Mouse (Mus musculus) lung, postnatal 25 days (tissue): ENCODE results near the gene Frmd4a.

Source experiments
- DNase-seq: peaks from one replicate; pipeline ENCODE4 v3.0.0; 2022; ENCODE audit warnings: low spot score

Gene Frmd4a

DNA sequence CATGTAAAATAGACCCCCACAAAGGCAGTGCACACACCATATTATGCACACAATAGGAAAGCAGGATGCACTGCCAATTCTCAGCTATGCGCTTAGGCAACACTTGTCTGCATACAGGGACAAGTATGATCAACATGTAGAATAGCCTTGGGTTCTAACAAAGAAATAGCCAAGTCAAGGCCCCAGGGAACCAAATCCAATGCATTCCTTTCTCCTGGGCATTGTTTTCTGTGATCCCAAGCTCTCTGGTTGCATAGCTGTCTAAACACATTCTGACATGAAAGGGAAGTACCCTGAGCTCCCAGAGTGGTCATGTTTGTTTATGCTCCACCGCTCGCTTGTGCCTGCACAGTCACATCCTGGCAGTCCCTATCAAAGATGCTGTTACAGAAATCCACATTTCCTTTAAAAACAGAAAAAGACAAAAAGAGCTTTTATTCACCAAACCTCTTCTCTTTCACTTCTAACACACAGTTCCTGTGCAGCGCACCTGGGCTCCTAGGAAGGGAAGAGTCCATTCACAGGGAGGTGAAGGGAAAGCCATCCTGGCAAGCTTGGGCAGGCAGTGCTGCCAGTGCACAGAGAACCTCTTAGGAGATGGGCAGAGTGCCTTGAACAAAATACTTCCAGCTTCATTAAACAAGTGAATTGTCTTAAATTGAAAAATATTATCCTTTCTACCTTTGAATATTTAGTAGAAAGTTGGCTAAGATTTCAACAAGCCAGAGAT, 124.9 kb downstream of the Frmd4a start:
- no peak for DNase-seq

GRCm38 (mm10) chr2:4144424-4144823, 126.9 kb downstream of the Frmd4a start:
- DNase-seq = no peak

DNA sequence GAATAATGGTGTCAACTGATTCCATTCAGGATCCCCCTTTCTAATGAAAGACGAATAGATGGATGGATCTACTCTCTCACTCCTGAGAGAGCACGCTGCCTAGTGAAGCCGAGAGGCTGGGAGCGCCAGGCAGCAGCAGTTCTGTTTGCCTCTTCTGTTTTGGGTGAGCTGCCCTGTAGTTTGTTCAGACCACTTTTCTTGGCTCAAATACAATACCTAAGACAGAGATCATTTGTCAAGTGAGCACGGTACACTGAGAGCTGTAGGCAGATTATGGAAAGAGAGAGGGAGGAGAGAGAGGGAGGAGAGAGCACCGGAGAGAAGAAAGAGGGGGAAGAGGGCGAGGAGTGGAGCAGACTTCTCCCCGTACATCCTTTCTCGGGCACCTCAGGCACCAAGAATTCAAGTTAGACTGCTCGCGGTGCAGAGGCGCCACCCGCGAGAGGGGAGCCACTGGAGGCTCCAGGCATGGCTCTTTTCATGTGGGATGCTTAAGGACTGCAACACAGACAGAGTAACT, 135.1 kb downstream of the Frmd4a start:
- DNase-seq = no peak

- no peak for DNase-seq
Measured at GRCm38 (mm10) chr2:4153131-4153631, 135.7 kb downstream of the Frmd4a start.

DNA sequence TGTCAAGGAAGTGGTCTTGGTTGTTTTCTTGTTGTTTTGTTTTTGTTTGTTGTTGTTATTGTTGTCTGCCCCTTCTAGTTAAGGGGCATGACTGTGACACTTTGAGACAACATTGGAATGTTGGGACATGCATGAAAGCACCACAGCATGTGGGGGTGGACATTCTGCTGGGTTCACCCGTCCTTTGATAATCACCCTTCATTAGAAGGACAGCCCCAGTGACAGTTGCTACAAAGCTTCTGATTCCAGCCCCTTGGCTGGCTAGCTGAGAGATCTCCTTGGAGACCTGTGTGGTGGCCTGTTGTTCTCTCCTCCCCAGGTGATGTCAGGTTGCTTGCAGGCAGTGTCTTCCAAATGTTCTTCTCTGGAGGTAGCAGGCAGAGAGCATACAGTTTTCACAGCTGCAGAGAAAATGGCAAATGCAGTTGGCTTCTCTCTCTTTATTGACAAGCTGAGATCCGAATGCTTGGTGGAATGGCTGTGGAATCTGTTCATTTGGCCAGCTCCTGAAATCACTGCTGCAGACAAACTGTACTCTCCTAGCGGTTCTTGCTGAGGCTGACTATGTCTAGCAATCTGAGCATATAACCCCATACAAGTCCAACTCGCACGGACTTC, 136.6 kb downstream of the Frmd4a start:
- no peak for DNase-seq

DNA sequence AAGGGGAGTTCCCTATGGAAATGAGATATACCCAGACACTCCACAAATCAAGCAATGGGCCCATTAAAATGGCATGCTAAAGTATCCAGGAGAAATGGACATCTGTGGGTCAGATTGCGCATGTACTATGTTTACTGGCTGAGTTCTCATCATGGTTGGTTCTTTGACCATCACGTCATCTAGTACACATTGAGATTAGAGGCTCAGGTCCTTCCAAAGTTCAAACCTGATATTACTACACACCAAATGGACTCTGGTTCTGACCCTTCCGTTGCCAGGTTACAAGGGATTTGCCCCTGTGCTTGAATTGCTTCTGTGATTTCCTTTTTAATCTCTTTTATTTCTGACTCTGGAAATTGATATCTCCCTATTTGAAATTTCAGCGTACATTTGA, 137.1 kb downstream of the Frmd4a start:
- DNase-seq = no peak

DNA sequence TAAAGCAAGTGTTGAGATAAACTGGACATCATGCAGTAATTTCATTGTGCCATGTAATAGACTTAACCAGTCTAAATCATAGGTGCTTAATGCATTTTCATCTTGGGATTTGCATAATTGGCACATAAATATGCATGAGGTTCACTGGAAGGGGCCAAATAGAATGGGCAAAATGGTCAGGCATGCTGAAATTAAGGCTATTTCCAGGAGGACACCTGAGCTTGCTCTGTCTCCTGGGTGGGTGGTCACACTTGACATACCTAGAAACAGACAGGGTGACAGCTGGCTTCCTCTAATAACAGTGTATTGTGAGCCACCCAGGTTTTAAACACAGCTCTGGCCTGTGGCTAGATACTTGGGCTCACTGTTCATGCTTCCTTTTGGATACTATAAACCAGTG, 137.9 kb downstream of the Frmd4a start:
- no peak for DNase-seq

GRCm38 (mm10) chr2:4156511-4156910, 139.0 kb downstream of the Frmd4a start:
- no peak for DNase-seq

- no peak for DNase-seq
Measured at GRCm38 (mm10) chr2:4157396-4157795, 139.9 kb downstream of the Frmd4a start.

- DNase-seq = no peak
Measured at GRCm38 (mm10) chr2:4159574-4160203, 142.2 kb downstream of the Frmd4a start.

- DNase-seq = no peak
Measured at GRCm38 (mm10) chr2:4166191-4166590, 148.7 kb downstream of the Frmd4a start.

DNA sequence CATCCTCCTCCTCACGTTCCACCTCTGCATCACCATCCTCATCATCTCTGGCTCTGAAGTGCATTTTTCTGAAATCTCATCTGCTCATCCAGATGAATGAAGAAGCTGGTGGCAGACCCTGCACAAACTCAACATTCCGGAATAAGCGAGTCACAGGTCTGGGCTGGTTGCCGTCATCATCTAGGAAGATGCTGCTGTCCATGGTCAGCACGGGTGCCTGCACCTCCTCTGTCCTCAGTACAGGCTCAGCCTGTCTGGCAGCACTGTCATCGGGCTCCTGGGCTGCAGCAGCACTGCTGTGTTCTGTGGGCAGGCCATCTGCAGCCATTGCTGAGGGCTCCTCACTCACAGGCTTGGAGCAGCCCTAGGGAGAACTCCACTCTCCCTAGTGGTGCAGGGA, 149.6 kb downstream of the Frmd4a start:
- DNase-seq = no peak

GRCm38 (mm10) chr2:4169726-4170125, 152.2 kb downstream of the Frmd4a start:
- DNase-seq = no peak

DNA sequence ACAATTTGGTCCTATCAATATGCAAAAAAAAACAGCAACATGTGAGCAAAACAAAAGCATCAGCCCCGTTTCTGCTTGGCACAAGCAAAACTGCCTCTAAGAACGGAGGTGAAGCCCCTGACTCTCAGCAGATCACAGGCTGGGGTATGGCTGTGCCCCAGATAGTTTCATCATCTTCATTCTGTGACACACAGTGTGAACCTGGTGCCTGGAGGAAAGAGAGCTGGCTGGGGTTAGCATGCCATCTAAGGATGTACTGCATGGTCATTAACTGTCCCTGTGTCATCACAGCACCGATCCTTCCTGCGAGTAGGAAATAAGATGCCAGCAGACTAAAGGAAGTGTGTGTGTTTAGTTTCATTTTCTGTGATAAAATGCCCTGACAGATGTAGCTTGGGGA, 152.7 kb downstream of the Frmd4a start:
- no peak for DNase-seq

GRCm38 (mm10) chr2:4184991-4185390, 167.5 kb downstream of the Frmd4a start:
- DNase-seq = no peak

DNA sequence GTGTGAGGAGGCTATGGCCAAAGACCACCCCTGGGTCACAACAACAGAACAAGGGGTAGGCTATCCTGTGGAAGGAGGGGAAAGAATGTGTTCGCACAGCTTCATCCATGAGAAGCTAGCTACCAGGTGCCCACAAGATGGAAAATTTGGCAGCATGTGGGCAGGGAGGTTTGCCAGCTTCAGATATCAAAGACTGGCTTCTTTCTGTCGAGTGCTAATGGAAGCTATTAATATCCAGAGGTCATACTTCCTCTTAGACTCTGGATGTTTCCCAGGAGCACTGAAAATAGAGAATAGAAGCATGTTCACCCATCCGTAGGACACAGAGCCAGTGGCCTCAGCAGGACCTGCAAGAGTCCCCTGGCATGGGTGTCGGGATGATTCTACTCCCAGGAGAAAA, 170.0 kb downstream of the Frmd4a start:
- no peak for DNase-seq

- no peak for DNase-seq
Measured at GRCm38 (mm10) chr2:4188303-4188702, 170.8 kb downstream of the Frmd4a start.

DNA sequence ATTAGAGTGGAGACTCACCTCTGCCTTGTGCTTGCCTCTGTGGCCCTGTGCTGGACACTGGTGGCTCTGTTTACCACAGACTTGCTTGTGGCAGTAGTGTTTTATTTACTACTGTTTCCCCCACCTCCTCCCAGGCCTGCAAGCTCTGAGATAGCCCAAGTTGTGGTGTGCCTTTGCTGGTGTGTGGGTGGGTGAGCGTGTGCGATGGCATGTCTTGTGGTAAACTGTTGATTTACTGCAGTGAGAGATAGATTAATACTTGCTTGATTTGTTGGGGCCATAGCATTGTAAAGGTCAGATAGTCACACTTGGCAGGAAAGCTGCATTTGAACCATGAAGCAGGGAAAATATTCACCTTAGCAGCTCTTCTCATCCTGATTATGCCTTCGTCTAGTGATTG, 172.8 kb downstream of the Frmd4a start:
- no peak for DNase-seq

DNA sequence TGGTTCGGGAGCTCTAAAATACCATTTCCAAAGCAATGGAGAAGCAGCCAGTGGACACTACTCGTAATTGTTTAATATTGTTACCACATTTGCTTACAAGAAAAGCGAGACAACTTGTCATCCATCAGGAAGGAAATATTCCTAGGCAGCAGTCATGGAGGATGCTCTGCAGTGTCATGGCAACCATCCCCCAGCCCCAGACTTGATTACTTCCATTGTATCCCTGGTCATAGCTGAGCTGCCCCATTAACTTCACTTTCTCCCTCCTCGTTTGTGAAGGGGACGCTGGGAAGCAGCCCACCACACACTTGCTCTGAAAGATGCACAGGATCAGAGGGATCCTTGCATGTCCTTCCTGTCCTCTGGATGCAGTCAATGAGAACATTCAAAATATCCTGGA, 173.5 kb downstream of the Frmd4a start:
- DNase-seq = no peak

DNA sequence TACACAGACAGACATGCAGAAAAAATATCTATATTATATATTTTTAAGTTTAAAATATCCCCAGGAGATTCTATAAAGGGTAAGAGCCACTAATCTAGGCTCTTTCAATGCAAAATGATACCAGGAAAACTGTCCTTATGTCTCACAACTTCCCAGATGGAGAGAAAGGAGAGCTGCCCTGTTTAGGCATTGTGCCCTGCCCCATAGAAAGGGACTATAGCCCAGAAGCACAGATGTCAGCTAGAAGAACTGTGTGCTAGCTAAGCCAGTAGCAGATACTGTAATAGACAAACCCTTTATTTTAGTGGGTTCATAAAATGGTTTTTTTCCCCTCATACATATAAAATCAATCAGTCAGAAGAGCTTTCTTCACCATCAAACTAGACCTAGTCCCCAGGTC, 175.7 kb downstream of the Frmd4a start:
- no peak for DNase-seq

DNA sequence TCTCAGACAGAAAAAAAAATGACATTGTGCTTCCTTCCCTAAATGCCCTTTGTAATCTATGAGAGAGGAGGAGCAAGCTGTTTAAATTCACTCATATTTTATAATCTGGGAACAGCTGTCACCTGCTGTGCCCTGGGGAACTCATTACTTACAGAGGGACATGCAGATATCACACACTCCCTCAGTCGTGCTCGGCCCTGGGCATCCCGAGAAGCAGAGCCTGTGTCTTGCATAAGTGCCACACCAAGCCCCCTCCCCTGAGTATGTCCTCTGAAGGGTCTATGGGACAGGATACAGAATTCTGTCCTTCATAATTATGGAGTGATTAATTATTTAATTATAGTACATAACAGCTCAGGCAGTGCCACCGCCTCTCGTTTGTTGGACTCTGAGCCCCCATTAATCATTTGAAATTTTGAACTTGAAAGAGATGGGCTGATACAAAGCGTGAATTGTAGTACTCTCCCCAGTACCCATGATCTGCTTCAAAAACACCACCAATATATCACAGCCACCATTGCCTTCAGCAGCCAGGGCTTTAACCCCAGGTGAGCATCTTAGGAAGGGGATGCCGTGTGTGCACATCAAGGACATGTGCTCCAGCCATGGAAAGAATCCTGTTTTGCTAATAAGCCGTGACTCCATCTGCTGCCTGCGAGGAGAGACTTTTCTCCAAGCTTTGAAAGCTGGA, 177.0 kb downstream of the Frmd4a start:
- DNase-seq = no peak

- peak; percentile 29 for DNase-seq
Measured at GRCm38 (mm10) chr2:4196041-4196440, 178.5 kb downstream of the Frmd4a start.
